Mouse (Mus musculus): ENCODE results near the gene Mrps34.

Mrps34 gene

GRCm38 (mm10) chr17:24881738-24882440, 13.0 kb upstream of the Mrps34 start:
- ATAC-seq (ENCODE audit: low TSS enrichment): no peak

GRCm38 (mm10) chr17:24884391-24884790, 10.5 kb upstream of the Mrps34 start:
- ATAC-seq (ENCODE audit: low TSS enrichment): no peak

GRCm38 (mm10) chr17:24885356-24886133, 9.4 kb upstream of the Mrps34 start:
- ATAC-seq (ENCODE audit: low TSS enrichment): no peak

- ATAC-seq (ENCODE audit: low TSS enrichment): peak; percentile 86
Observed at GRCm38 (mm10) chr17:24886134-24886931, 8.6 kb upstream of the Mrps34 start, which contains the start of the genes Nubp2 and Spsb3. Nubp2 (minus strand) TSS chr17:24886349. Spsb3 (plus strand) TSS chr17:24886643.

- ATAC-seq (ENCODE audit: low TSS enrichment): no peak
Observed at GRCm38 (mm10) chr17:24886932-24887271, 8.0 kb upstream of the Mrps34 start.

GRCm38 (mm10) chr17:24887291-24888080, 7.4 kb upstream of the Mrps34 start:
- ATAC-seq (ENCODE audit: low TSS enrichment): no peak

- ATAC-seq (ENCODE audit: low TSS enrichment): no peak
Observed at GRCm38 (mm10) chr17:24888862-24889261, 6.1 kb upstream of the Mrps34 start.

- ATAC-seq (ENCODE audit: low TSS enrichment): no peak
Observed at GRCm38 (mm10) chr17:24890151-24891092, 4.5 kb upstream of the Mrps34 start.

- ATAC-seq (ENCODE audit: low TSS enrichment): no peak
Observed at GRCm38 (mm10) chr17:24891321-24891720, 3.6 kb upstream of the Mrps34 start.

- ATAC-seq (ENCODE audit: low TSS enrichment): no peak
Observed at GRCm38 (mm10) chr17:24892785-24893184, 2.1 kb upstream of the Mrps34 start.

- no peak for ATAC-seq (ENCODE audit: low TSS enrichment)
Observed at GRCm38 (mm10) chr17:24893276-24893675, 1.6 kb upstream of the Mrps34 start.

- ATAC-seq (ENCODE audit: low TSS enrichment): no peak
Observed at GRCm38 (mm10) chr17:24894061-24894994, 588 bp upstream of the Mrps34 start.

- ATAC-seq (ENCODE audit: low TSS enrichment): no peak
Observed at GRCm38 (mm10) chr17:24895571-24896240, 790 bp downstream of the Mrps34 start.

GRCm38 (mm10) chr17:24896241-24896992, 1.5 kb downstream of the Mrps34 start, which contains the start of gene Nme3:
Nme3 (plus strand) TSS chr17:24896500.
- ATAC-seq (ENCODE audit: low TSS enrichment): peak; percentile 22

- no peak for ATAC-seq (ENCODE audit: low TSS enrichment)
Observed at GRCm38 (mm10) chr17:24896993-24897269, 2.0 kb downstream of the Mrps34 start.

- no peak for ATAC-seq (ENCODE audit: low TSS enrichment)
Observed at GRCm38 (mm10) chr17:24897600-24897999, 2.7 kb downstream of the Mrps34 start.

GRCm38 (mm10) chr17:24898041-24898854, 3.3 kb downstream of the Mrps34 start:
- no peak for ATAC-seq (ENCODE audit: low TSS enrichment)
